Mouse (Mus musculus): ENCODE results near the gene Mapk8ip1.

DNA sequence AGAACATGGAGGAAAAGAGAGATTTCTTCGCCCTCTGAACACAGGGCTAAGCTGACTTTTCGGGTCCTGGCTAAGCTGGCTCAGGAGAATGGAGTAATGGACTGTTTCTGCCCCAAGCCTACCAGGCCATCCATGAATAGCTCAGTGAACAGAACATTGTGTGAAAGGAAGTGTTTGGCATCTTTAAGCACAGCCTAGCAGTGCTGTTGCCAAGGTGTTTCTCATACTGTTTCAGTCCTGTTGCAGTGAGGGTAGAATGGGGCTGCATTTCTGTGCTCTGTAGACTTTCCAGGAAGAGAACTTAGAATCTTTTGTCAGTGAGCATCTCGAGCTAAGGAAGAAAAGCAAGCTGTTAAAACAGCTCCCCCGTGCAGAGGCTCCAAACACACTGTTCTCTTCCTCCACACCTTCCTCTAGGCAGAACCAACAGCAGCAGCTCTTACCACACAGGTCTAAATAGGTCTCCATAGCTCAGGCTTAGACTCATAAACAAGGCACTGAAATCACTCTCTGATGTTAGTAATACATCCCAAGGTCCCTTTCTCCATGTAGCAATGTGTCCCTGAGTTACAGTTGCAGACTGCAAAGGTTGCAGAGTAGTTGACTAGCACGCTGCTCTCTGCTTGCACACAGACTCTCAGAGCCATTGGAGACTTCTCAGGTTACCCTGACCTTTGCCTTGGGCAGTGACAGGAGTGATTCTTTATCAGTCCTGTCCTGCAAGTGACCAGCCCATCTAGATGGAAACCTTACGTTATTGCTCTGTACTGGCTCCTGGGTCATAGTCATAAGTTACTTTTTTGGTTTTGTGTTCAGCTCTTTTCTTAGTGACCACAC, 51.3 kb downstream of the Mapk8ip1 start:
- TF ChIP-seq GATA1 (IDR thresholded peaks at IDR 0.05; ENCODE audit: low read length) = no peak
- TF ChIP-seq TAL1 (IDR thresholded peaks at IDR 0.05; ENCODE audit: low read length) = no peak
